Comparison of ENCODE assay signal across 10 mouse cellular contexts in the genomic region with DNA sequence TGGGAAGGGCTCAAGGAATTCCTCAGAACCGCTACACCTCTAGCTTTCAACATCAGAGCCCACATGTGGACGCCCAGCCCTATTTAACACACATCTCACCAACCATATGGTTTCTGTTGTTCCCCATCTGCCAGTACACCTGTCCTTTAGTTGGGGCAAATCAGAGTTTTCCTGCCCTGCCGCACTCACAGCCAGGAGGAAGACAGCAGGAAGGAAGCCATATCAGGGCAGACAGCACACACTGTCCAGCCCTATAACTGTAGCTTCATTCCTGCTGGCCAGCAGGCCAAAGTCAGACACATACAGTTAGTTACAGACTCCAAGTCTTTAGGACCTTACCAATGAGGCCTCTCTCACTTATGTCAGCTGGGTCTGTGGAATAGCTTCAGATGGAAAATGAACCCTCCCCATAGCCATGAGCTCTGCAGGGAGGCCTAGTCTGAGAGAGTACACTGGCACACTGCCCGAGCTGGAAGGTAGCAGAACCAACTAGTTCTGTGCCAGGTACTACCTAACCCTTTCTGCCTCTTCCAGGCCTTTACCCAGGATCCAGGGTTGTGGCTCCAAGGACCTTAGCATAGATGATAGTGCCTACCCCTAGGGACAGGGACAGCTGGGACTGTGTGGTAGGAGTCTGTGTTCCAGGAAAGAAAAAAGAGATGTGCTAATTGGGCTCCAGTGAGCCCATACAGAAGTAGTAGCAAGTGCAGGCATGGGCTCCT. TPM values are rescaled to one million over a fixed set of nuclear protein-coding genes. Genes with fewer than 3 reads are reported as not detected.
DNase-seq lines count a peak whose midpoint lies in the region; ATAC-seq lines count a peak whose summit lies in the region.
"Had no signal": no experiment of that assay in that cellular context is flagged by ENCODE, and none has a peak within 500 bp of the region (broad histone marks: within the 10 kb centered on the region; RNA-seq: fewer than 3 reads in every experiment).

No protein-coding gene starts in this region.

- H3K27me3 ChIP-seq in forebrain, embryonic 14.5 days (replicated peaks; ENCODE audit: control insufficient read depth, insufficient read depth, low read length), result no peaks in the 10 kb centered on the region
- no peaks in the 10 kb centered on the region for H3K27me3 ChIP-seq in forebrain, embryonic 12.5 days

- ATAC-seq in forebrain, embryonic 14.5 days, result peak; percentile 64; the same call in 1 of the 2 replicates
- no peak; the same call in 1 of the 2 replicates for ATAC-seq in forebrain, embryonic 12.5 days (ENCODE audit: low FRiP score)
- ATAC-seq: CD4-positive, CD25-positive, alpha-beta regulatory T cell, adult 4 months had no signal

- no peak overlapping the region for H3K9ac ChIP-seq in forebrain, embryonic 14.5 days (ENCODE audit: low read length)
- no peak overlapping the region for H3K9ac ChIP-seq in forebrain, embryonic 12.5 days

- H3K27ac ChIP-seq in forebrain, embryonic 14.5 days (ENCODE audit: low read depth, low read length), result peak overlapping the region; percentile 3; the same call in 1 of the 2 replicates
- H3K27ac ChIP-seq in forebrain, embryonic 12.5 days, result no peak overlapping the region

- peaks cover 7% of the 10 kb centered on the region; the same call in 1 of the 2 replicates for H3K4me1 ChIP-seq in forebrain, embryonic 14.5 days (ENCODE audit: control insufficient read depth, insufficient read depth, low read length)
- peaks cover 2% of the 10 kb centered on the region; the same call in 1 of the 2 replicates for H3K4me1 ChIP-seq in forebrain, embryonic 12.5 days

- 66% methylated on average over 4 of the region's 4 CpGs for WGBS in forebrain, embryonic 14.5 days
- 88% methylated on average over 4 of the region's 4 CpGs for WGBS in forebrain, embryonic 12.5 days

- H3K36me3 ChIP-seq in forebrain, embryonic 14.5 days (ENCODE audit: control insufficient read depth, insufficient read depth, low read length), result peaks cover 97% of the 10 kb centered on the region
- H3K36me3 ChIP-seq in forebrain, embryonic 12.5 days (replicated peaks), result peaks cover 99% of the 10 kb centered on the region

- no peak overlapping the region for H3K4me3 ChIP-seq in forebrain, embryonic 14.5 days (ENCODE audit: low read depth, low read length)
- H3K4me3 ChIP-seq in forebrain, embryonic 12.5 days (replicated peaks), result no peak overlapping the region

- peak; percentile 18 for DNase-seq in forebrain, embryonic 14.5 days (ENCODE audit: low spot score)
- peak; percentile 46 to 51 for DNase-seq in layer of hippocampus, postnatal 14 days (ENCODE audit: low spot score in 2 of 2)
- no peak for DNase-seq in layer of hippocampus, adult 9-10 months (ENCODE audit: low spot score)
- peak; percentile 61 to 73 for DNase-seq in cerebellum, postnatal 10 days
- peak; percentile 45 for DNase-seq in kidney, postnatal 10 days
- no peak for DNase-seq in lung, postnatal 25 days (ENCODE audit: low spot score)
- no peak for DNase-seq in thymus, adult 18-20 months
- DNase-seq: lung, postnatal 36 days had no signal

- no peak overlapping the region for H3K4me2 ChIP-seq in forebrain, embryonic 14.5 days (ENCODE audit: low read length)
- H3K4me2 ChIP-seq in forebrain, embryonic 12.5 days, result no peak overlapping the region

- H3K9me3 ChIP-seq in forebrain, embryonic 14.5 days (replicated peaks; ENCODE audit: control insufficient read depth, low read length), result no peaks in the 10 kb centered on the region
- H3K9me3 ChIP-seq in forebrain, embryonic 12.5 days, result no peaks in the 10 kb centered on the region

RNA-seq across cellular contexts. Expression of a gene that starts 19.4 kb away (rescaled TPM):
- polyA plus RNA-seq in forebrain, embryonic 14.5 days (2014; fragmentation: Nextera tagmentation; extraction: Ambion mirVana), result 184 and 203 TPM in 2 replicates
- 144 and 153 TPM in 2 replicates for polyA plus RNA-seq in forebrain, embryonic 12.5 days (2016; fragmentation: Nextera tagmentation; extraction: Ambion mirVana)
- 100 to 1,000 TPM; 242 to 257 TPM for total RNA-seq in layer of hippocampus, postnatal 14 days (2021)

RNA-seq across cellular contexts. Expression of a gene that starts 40.7 kb away (rescaled TPM):
- polyA plus RNA-seq in forebrain, embryonic 14.5 days (2014; fragmentation: Nextera tagmentation; extraction: Ambion mirVana), result 0.48 and 0.62 TPM in 2 replicates
- 0.14 and 0.29 TPM in 2 replicates for polyA plus RNA-seq in forebrain, embryonic 12.5 days (2016; fragmentation: Nextera tagmentation; extraction: Ambion mirVana)
- 1 to 10 TPM; 2.8 to 2.9 TPM for total RNA-seq in layer of hippocampus, postnatal 14 days (2021)

Comparison
In these comparisons a context has a peak if more than half of its experiments do, and no peak if none do; other contexts are left out.
1. DNase-seq: peak in forebrain, embryonic 14.5 days (single experiment), layer of hippocampus, postnatal 14 days (2 of 2), cerebellum, postnatal 10 days (2 of 2) and kidney, postnatal 10 days (single experiment); none in layer of hippocampus, adult 9-10 months (single experiment), lung, postnatal 25 days (single experiment) and thymus, adult 18-20 months (0 of 2).